Mouse (Mus musculus) gastrocnemius, adult 8-10 months (tissue): ENCODE measurements around the gene Pam. TPM values are rescaled to one million over a fixed set of nuclear protein-coding genes. Genes with fewer than 3 reads are reported as not detected.
"Not testable (repeated sequence)": the region's sequence is repeated elsewhere in the genome, so short reads cannot be mapped to it uniquely, and the experiment has no call there.

Experiments
- DNase-seq, 2 experiments: peaks; one replicate each; pipeline ENCODE4 v3.0.0; 2022; ENCODE audit warnings: low spot score in 2 of 2
- total RNA-seq, 4 experiments: library from RNA; stranded (reverse); gene quantifications; 2 replicates each; pipeline ENCODE4 v1.2.4; 2022

Gene Pam
- total RNA-seq, 4 experiments from 2014 or later = 19.6 to 32.4 (median 23.9) TPM

GRCm38 (mm10) chr1:97974968-97975367 is 120.5 kb downstream of the Pam start:
- no peak for DNase-seq

GRCm38 (mm10) chr1:97969765-97970164 is 125.7 kb downstream of the Pam start:
- DNase-seq = no peak

DNA sequence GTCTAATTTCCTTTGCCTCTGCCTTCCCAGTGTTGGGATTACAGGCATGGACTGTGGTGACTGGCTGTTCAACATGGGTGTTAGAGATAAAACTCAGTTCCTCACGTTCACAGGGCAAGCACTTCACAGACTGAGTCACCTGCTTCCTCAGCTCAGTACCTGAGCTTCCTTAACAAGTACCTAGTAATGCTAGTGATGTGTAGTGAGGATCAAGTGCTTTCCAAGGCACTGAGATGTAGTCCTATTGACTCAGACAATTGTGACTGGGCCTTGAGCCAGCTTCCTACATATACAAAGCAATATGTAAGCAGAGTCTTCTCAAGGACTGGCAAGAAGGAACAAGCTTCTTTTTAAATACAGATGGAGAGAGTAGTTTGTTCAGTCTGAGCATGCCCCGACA is 131.7 kb downstream of the Pam start:
- no peak for DNase-seq

DNA sequence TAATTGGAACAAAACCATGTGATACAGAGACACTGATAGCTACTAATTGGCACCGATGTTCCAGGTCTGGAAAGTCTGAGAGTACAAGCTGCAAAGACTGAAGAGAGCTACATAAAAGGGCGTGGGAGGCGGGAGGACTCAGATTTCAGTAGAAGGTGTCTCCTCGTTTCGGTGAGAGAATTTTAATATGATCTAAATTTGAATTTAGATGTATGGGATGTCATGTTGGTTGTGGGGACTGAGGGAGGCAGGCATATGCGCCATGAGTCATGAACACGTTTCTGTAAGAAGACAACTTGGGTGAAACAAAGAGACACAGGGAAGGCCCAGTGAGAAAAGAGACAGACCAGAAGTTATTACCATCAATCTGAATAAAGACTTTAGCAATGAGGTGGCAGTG is 133.3 kb downstream of the Pam start:
- DNase-seq = no peak

DNA sequence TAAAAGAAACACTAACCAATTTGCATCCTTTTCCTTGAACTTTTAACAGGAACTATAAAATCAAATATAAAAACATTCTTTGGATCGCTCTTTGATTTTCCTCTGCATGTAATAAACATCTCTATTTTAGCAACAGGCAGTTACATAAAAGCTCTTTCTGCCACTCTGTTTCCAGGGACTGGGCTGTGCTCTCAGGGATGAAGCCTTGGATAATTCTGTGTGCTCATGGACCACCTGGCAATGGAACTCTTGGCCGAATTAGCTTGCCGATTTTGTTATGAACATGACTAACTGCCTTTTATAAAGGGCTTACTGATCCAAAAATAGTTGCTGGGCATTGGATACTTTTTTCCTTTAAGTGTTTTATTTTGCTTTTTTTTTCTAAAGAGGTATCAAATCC is 134.8 kb downstream of the Pam start:
- no peak for DNase-seq

DNA sequence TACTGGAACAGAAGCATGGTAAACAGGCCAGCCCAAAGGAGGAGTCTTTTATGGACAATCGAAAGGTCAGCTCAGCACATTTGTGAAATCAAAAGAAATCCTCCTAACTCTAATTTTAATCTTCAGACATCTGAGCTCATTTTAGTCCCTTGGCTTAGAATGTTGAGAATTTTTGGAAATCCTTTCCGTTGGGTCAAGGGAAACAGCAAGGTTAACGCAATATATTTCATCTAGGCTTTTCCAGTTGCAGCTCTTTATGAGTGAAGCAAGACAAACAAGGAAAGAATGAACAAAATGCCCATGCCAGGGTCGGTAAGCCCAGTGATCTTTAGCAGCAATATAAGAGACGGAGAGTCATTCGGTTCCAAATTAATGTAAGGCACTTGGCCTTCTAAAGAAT is 135.3 kb downstream of the Pam start:
- DNase-seq = no peak

DNA sequence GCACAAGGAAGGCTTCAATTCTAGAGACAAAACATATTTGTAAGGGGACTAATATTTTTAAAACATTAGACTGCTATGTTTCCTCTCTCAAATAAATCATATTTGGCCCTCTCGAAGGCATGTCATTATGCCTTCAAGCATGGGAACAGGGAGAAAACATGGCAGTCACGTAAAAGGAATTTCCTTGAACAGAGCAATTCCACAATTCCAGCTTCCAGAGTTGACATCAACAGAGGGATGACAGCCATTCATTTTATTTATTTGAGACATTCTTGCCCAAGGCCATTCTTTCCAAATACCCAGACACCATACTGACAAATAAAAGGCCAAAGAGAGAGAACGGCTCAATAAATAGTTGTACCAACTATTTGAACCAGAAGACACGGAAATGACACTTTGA is 136.7 kb downstream of the Pam start:
- no peak for DNase-seq

DNA sequence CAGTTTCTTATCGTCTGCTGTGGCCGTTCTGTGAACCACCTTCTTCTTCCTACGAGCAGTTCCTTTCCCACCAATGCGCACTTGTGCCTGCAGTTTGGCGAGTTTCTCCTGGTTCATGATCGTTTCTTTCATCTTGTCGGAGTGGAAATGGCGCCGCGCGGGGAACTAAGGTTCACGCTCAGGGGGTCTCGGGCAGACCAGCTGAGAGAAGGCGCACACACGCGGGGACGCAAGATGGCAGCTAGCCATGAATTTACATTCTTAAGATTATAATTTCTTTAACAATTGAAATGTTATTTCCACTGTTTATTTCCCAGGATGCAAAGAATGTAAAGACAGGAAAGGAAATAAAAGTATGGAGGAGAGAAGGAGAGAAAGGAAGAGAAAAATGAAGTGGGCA is 146.2 kb downstream of the Pam start:
- DNase-seq = not testable (repeated sequence)

DNA sequence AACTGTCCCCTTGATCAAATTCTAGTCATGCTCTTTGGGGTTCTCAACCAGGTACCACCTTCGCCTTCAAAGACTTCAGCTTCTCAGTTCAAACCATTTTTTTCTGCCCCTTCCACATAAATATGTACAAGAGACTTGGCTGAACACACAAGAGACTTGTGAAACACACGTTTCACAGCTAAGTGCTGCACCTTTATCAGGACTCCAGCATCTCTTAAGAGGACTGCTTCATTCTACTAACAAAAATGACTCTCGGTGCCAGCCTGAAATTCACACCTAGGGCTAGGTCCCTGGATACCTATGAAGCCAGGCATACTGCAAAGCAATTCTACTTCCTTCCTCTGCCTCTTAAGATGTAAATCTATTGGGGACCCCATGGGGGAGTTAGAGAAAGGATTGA is 148.3 kb downstream of the Pam start:
- DNase-seq = no peak

- DNase-seq = no peak
Measured at GRCm38 (mm10) chr1:97943908-97944608, 151.4 kb downstream of the Pam start.

GRCm38 (mm10) chr1:97943402-97943801 is 152.0 kb downstream of the Pam start:
- DNase-seq = peak in 1 of 2 experiments; percentile 5

GRCm38 (mm10) chr1:97942966-97943365 is 152.5 kb downstream of the Pam start:
- no peak for DNase-seq

- DNase-seq = no peak
Measured at GRCm38 (mm10) chr1:97938586-97938985, 156.9 kb downstream of the Pam start.

- DNase-seq = no peak
Measured at GRCm38 (mm10) chr1:97938053-97938452, 157.4 kb downstream of the Pam start.

DNA sequence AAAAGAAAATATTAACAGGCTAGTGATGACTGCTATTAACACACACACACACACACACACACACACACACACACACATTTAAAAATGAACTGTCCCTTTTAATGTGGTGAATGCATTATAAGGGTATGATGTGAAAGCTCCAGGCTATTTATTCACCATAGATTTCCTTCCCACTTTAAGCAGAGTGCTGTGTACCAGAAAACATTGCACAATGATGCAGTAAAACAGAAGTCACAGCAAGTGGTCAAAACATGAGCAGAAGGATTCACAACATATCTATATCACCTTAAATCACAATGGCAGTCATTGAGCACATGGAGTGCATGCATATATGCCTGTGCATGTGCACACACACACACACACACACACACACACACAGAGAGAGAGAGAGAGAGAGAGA is 160.5 kb downstream of the Pam start:
- no peak for DNase-seq

- DNase-seq = no peak
Measured at GRCm38 (mm10) chr1:97931220-97931619, 164.2 kb downstream of the Pam start.

DNA sequence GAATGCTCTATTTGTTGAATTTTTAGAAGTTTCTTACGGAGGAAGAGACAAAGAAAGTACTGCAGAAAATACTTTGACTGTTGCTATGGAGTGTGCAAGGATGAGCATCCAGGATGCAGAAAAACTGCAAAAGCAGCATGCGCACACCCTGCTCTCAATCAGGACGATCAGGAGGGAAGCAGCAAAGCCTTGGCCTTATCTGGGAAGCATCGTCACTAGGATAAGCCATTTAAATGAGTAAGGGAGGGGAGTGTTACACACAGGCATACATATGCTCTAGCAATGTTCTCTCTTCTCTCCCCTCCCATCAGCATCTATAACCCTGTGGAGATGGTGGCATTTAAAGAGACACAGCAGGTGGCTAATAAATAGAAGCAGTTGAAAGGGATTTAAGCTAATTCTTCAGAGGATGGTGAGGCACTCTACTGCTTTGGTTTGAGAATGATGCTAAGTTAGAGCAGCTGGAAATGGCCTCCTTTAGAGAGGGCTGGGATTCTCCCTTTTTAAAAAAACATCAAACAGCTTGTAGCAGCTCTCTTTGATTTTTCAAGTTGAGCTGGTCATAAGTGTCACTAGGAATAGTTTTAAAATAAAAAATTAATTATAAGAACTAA is 165.9 kb downstream of the Pam start:
- DNase-seq = no peak

DNA sequence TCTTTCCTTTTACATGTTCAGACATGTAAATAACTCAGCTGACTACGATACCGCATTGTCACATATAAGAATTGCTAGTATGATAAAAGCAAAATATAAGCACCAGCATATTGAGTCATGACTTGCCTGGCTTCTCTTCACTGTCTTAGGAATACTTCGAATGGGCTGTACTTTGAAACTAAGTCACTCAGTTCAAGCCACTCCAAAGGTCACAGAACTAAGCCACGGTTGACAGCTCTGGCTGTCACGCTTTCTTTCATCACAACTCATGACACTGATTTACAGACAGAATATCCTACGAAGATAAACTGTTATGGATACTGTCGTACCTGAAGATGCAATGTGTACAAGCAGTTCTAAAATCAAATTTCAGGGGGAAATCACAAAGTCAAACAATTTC is 168.7 kb downstream of the Pam start:
- no peak for DNase-seq

DNA sequence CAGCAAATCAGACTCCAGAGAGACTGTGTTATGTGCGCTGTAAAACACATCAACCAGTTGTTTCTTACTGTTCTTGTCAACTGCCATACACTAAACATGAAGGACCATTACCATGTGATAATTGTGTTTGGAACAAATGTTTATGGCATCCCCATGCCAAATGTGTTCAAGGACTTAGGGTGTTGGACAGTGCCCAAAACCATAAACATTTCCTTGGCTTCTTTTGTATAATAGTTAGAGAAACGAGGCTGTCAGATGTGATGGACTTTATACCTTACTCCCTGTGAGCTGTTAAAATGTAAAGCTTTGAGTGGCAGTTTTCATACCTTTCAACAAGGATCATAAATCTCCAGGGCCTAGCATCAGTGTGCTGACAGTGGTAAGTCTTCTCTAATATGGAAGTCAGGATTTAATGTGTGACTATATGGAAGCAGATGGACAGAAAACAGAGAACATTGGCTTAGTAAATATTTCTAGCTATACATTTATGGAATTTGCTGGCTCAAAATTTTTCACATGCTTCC is 169.4 kb downstream of the Pam start:
- no peak for DNase-seq

- no peak for DNase-seq
Measured at GRCm38 (mm10) chr1:97922395-97922794, 173.1 kb downstream of the Pam start.

GRCm38 (mm10) chr1:97921886-97922285 is 173.6 kb downstream of the Pam start:
- no peak for DNase-seq

DNA sequence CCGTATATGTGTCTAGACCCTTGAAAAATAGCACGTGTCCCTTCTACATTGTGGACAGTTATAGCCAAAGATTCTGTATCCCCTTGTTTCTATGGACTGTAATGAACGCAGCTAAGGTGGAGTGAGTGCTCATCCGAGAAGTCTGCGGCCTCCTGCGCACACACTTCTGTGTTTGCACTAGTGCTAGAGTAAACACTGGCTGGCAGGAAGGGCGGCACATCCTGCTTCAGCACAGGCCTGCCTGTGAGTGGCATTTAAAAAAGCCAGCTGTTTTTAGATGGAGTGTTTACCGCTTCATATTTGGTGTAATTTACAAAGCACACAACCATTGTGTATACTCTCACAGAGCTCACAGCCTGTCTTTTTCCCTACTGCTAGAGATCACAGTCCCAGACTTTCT is 177.0 kb downstream of the Pam start:
- no peak for DNase-seq

- no peak for DNase-seq
Measured at GRCm38 (mm10) chr1:97916971-97917234, 178.5 kb downstream of the Pam start.
